8 mouse cellular contexts compared by ENCODE assay signal in the genomic region with DNA sequence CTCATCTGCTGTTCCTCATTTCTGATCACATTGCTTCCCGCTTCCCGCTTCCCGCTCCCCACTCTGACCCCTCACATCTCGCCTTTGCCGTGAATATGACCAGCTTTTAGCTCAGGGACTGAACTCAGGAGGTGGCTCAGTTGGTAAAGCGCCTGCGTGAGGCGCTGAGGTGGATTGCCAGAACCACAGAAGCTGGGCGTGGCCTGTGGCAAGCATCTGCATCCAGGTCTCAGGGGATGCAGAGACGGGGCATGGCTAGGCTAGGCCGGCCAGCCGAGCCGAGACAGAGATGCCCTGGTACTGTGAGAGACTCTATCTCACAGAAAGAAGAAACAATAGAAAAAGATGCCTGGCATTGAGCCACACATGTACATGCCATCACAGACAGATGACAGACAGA.
"Had no signal": no experiment of that assay in that cellular context is flagged by ENCODE, and none has a peak within 500 bp of the region (broad histone marks: within the 10 kb centered on the region; RNA-seq: fewer than 3 reads in every experiment).

No protein-coding gene starts in this region.

- DNase-seq: kidney, adult 2 months; lung, adult 18-20 months had no signal

- H3K9me3 ChIP-seq: kidney, embryonic 15.5 days; limb, embryonic 13.5 days had no signal

- H3K27ac ChIP-seq: kidney, embryonic 15.5 days; layer of hippocampus, adult 2 months; limb, embryonic 13.5 days; liver, embryonic 14.5 days; stomach, postnatal 0 days had no signal

- H3K4me3 ChIP-seq: kidney, embryonic 15.5 days; layer of hippocampus, adult 2 months; limb, embryonic 13.5 days; myocyte had no signal

- H3K27me3 ChIP-seq: kidney, embryonic 15.5 days; limb, embryonic 13.5 days had no signal

- H3K4me2 ChIP-seq: kidney, embryonic 15.5 days; limb, embryonic 13.5 days had no signal

- H3K36me3 ChIP-seq: kidney, embryonic 15.5 days; limb, embryonic 13.5 days had no signal

- H3K9ac ChIP-seq: kidney, embryonic 15.5 days; limb, embryonic 13.5 days; liver, embryonic 14.5 days had no signal
